Mouse (Mus musculus) C2C12 (cell line): ENCODE measurements around the gene Col11a2.

ENCODE experiments used
- CEBPB ChIP-seq: IDR thresholded peaks from one replicate; pipeline ENCODE4 v1.6.1; 2011; ENCODE audit warnings: low read depth, mild to moderate bottlenecking, control low read depth, moderate library complexity
- CTCF ChIP-seq: IDR thresholded peaks from one replicate; pipeline ENCODE4 v1.5.1; 2011; ENCODE audit not compliant: control insufficient read depth, insufficient read depth, insufficient read length
- FOSL1 ChIP-seq: IDR thresholded peaks from one replicate; pipeline ENCODE4 v1.8.0; 2011; ENCODE audit warnings: mild to moderate bottlenecking, low read length; ENCODE audit not compliant: poor library complexity, insufficient read depth, severe bottlenecking
- MAX ChIP-seq: IDR thresholded peaks from one replicate; pipeline ENCODE4 v1.6.1; 2011; ENCODE audit warnings: mild to moderate bottlenecking, control low read depth
- MYOD1 ChIP-seq: IDR thresholded peaks from one replicate; pipeline ENCODE4 v1.6.1; 2011; ENCODE audit warnings: low read depth; ENCODE audit not compliant: control insufficient read depth, insufficient read length
- USF1 ChIP-seq: IDR thresholded peaks from one replicate; pipeline ENCODE4 v1.6.1; 2011; ENCODE audit warnings: low read depth, mild to moderate bottlenecking, control low read depth, moderate library complexity

- TF ChIP-seq MYOD1 (no peak), CTCF (no peak), CEBPB (no peak), MAX (no peak), USF1 (no peak), FOSL1 (no peak)
Measured at GRCm38 (mm10) chr17:34092197-34092875, 53.1 kb downstream of the Col11a2 start, which contains the start of gene H2-Oa.
